Mouse (Mus musculus) liver, embryonic 13.5 days (tissue): Measurements from ENCODE around the gene Zfp790. TPM values are rescaled to one million over a fixed set of nuclear protein-coding genes. Genes with fewer than 3 reads are reported as not detected.

ENCODE experiments used
- ATAC-seq: fragments of 200-750 bp; cut with Nextera tagmentation; 2 replicates; pipeline ENCODE4 v1.8.0; 2017; ENCODE audit warnings: low read depth, mild to moderate bottlenecking, moderate number of reproducible peaks, moderate library complexity
- DNase-seq: peaks from one replicate; pipeline ENCODE4 v3.0.0; 2022
- H3K27ac ChIP-seq: fragments of 300-500 bp; sonication (generic); 2 replicates; pipeline ENCODE4 v1.5.1; 2015; ENCODE audit warnings: moderate library complexity, mild to moderate bottlenecking, inconsistent platforms
- H3K27me3 ChIP-seq: fragments of 300-500 bp; sonication (generic); 2 replicates; pipeline ENCODE4 v1.6.1; 2015; ENCODE audit warnings: mild to moderate bottlenecking, inconsistent platforms
- H3K36me3 ChIP-seq: fragments of 300-500 bp; sonication (generic); 2 replicates; pipeline ENCODE4 v1.6.1; 2015; ENCODE audit warnings: mild to moderate bottlenecking, inconsistent platforms
- H3K4me1 ChIP-seq: fragments of 300-500 bp; sonication (generic); replicated peaks from 2 replicates; pipeline ENCODE4 v1.6.1; 2015; ENCODE audit warnings: inconsistent platforms
- H3K4me2 ChIP-seq: fragments of 300-500 bp; sonication (generic); 2 replicates; pipeline ENCODE4 v1.6.1; 2015; ENCODE audit warnings: inconsistent platforms, mild to moderate bottlenecking, moderate library complexity
- H3K4me3 ChIP-seq: fragments of 300-500 bp; sonication (generic); replicated peaks from 2 replicates; pipeline ENCODE4 v1.5.1; 2015; ENCODE audit warnings: mild to moderate bottlenecking, inconsistent platforms
- H3K9ac ChIP-seq: fragments of 300-500 bp; sonication (generic); 2 replicates; pipeline ENCODE4 v1.6.1; 2015; ENCODE audit warnings: mild to moderate bottlenecking, inconsistent platforms
- H3K9me3 ChIP-seq: fragments of 300-500 bp; sonication (generic); replicated peaks from 2 replicates; pipeline ENCODE4 v1.6.1; 2016; ENCODE audit warnings: inconsistent platforms
- WGBS: fragments of 180-500 bp; shearing (Covaris S2); methylation state at CpG from one replicate; pipeline ENCODE4 v1.1.7; 2015; ENCODE audit not compliant: insufficient replicate concordance; 5-methylcytosine and 5-hydroxymethylcytosine counted together
- polyA plus RNA-seq: library from polyadenylated mRNA; unstranded; fragments of >200 nt; fragmentation: Nextera tagmentation; extraction: Ambion mirVana; gene quantifications from 2 replicates; pipeline ENCODE4 v1.2.1, GENCODE M21; 2015

The Zfp790 gene
- polyA plus RNA-seq: 3.5 and 5.0 TPM in 2 replicates

- Histone ChIP-seq H3K4me3 (peak within 1 kb of the TSS; percentile 81), H3K27ac (peak within 1 kb of the TSS; percentile 78), H3K36me3 (0 out of 2 replicates have a peak, but pooled peaks cover 2% of the 10 kb centered on the region), H3K9ac (peak within 1 kb of the TSS; percentile 80), H3K9me3 (no peaks in the 10 kb centered on the region), H3K27me3 (no peaks in the 10 kb centered on the region), H3K4me1 (peaks cover 62% of the 10 kb centered on the region), H3K4me2 (peak within 1 kb of the TSS; percentile 85)
- DNase-seq (peak; percentile 84), ATAC-seq (peak; percentile 95)
- under 1% methylated on average over 26 of the region's 26 CpGs for WGBS
Measured at GRCm38 (mm10) chr7:29815910-29816429, at the start of gene Zfp790. Gene Zfp790 (plus strand): TSS chr7:29816114.

GRCm38 (mm10) chr7:29767058-29767686, 48.7 kb upstream of the Zfp790 start:
- DNase-seq (peak; percentile 63), ATAC-seq (peak; percentile 46)
- H3K9ac ChIP-seq: peak overlapping the region; percentile 71
- peak overlapping the region; percentile 73 for H3K4me3 ChIP-seq
- peak overlapping the region; percentile 70 for H3K4me2 ChIP-seq
- 1% methylated on average over 15 of the region's 15 CpGs for WGBS
- H3K4me1 ChIP-seq: peaks cover 27% of the 10 kb centered on the region
- H3K27ac ChIP-seq: no peak overlapping the region
- no peaks in the 10 kb centered on the region for H3K27me3 ChIP-seq
- H3K36me3 ChIP-seq: peaks cover 11% of the 10 kb centered on the region
- no peaks in the 10 kb centered on the region for H3K9me3 ChIP-seq

GRCm38 (mm10) chr7:29768090-29768900, 47.6 kb upstream of the Zfp790 start, which contains the start of gene Zfp84:
Gene Zfp84 (plus strand): TSS chr7:29768552.
- H3K4me2 ChIP-seq: peak within 1 kb of the TSS; percentile 70
- no peaks in the 10 kb centered on the region for H3K27me3 ChIP-seq
- H3K36me3 ChIP-seq: peaks cover 20% of the 10 kb centered on the region
- H3K9ac ChIP-seq: peak within 1 kb of the TSS; percentile 75
- H3K4me1 ChIP-seq: peaks cover 27% of the 10 kb centered on the region
- ATAC-seq (peak; percentile 94), DNase-seq (peak; percentile 83)
- under 1% methylated on average over 32 of the region's 32 CpGs for WGBS
- H3K9me3 ChIP-seq: no peaks in the 10 kb centered on the region
- peak within 1 kb of the TSS; percentile 73 for H3K4me3 ChIP-seq
- peak within 1 kb of the TSS; percentile 63 for H3K27ac ChIP-seq

GRCm38 (mm10) chr7:29768980-29769379, 46.9 kb upstream of the Zfp790 start:
- H3K9me3 ChIP-seq: no peaks in the 10 kb centered on the region
- H3K4me2 ChIP-seq: peak overlapping the region; percentile 70
- H3K4me1 ChIP-seq: peaks cover 27% of the 10 kb centered on the region
- H3K36me3 ChIP-seq: peaks cover 27% of the 10 kb centered on the region
- no peaks in the 10 kb centered on the region for H3K27me3 ChIP-seq
- DNase-seq (no peak), ATAC-seq (no peak)
- 1% methylated on average over 10 of the region's 10 CpGs for WGBS
- peak overlapping the region; percentile 73 for H3K4me3 ChIP-seq
- peak overlapping the region; percentile 63 for H3K27ac ChIP-seq
- peak overlapping the region; percentile 75 for H3K9ac ChIP-seq

- no peak overlapping the region for H3K27ac ChIP-seq
- DNase-seq (no peak), ATAC-seq (no peak)
- no peak overlapping the region for H3K4me3 ChIP-seq
- peaks cover 16% of the 10 kb centered on the region for H3K4me1 ChIP-seq
- H3K27me3 ChIP-seq: no peaks in the 10 kb centered on the region
- 82% methylated on average over 7 of the region's 7 CpGs for WGBS
- peaks cover 72% of the 10 kb centered on the region for H3K36me3 ChIP-seq
- H3K9ac ChIP-seq: no peak overlapping the region
- H3K9me3 ChIP-seq: peaks cover 11% of the 10 kb centered on the region
- H3K4me2 ChIP-seq: no peak overlapping the region
Measured at GRCm38 (mm10) chr7:29773503-29773902, 42.4 kb upstream of the Zfp790 start.

GRCm38 (mm10) chr7:29774371-29774770, 41.5 kb upstream of the Zfp790 start:
- Histone ChIP-seq H3K4me2 (no peak overlapping the region), H3K9ac (no peak overlapping the region)
- no peak for ATAC-seq

GRCm38 (mm10) chr7:29776568-29776967, 39.3 kb upstream of the Zfp790 start:
- Histone ChIP-seq H3K4me2 (no peak overlapping the region), H3K27me3 (no peaks in the 10 kb centered on the region), H3K36me3 (peaks cover 73% of the 10 kb centered on the region), H3K27ac (no peak overlapping the region), H3K9ac (no peak overlapping the region), H3K4me3 (no peak overlapping the region), H3K4me1 (no peaks in the 10 kb centered on the region), H3K9me3 (peaks cover 11% of the 10 kb centered on the region)
- 91% methylated on average over 19 of the region's 19 CpGs for WGBS
- DNase-seq (no peak), ATAC-seq (no peak)

More at GRCm38 (mm10) chr7:29774371-29774770, 41.5 kb upstream of the Zfp790 start:
- Histone ChIP-seq H3K4me3 (no peak overlapping the region), H3K27me3 (no peaks in the 10 kb centered on the region), H3K36me3 (peaks cover 77% of the 10 kb centered on the region), H3K4me1 (peaks cover 13% of the 10 kb centered on the region), H3K27ac (no peak overlapping the region), H3K9me3 (peaks cover 11% of the 10 kb centered on the region)
- WGBS: 83% methylated on average over 3 of the region's 3 CpGs
- no peak for DNase-seq

- DNase-seq (no peak), ATAC-seq (no peak)
- H3K4me1 ChIP-seq: no peaks in the 10 kb centered on the region
- H3K27ac ChIP-seq: no peak overlapping the region
- peaks cover 11% of the 10 kb centered on the region for H3K9me3 ChIP-seq
- 90% methylated on average over 10 of the region's 10 CpGs for WGBS
- no peak overlapping the region for H3K4me2 ChIP-seq
- no peaks in the 10 kb centered on the region for H3K27me3 ChIP-seq
- peaks cover 64% of the 10 kb centered on the region for H3K36me3 ChIP-seq
- H3K9ac ChIP-seq: no peak overlapping the region
- H3K4me3 ChIP-seq: no peak overlapping the region
Measured at GRCm38 (mm10) chr7:29777372-29777771, 38.5 kb upstream of the Zfp790 start.

GRCm38 (mm10) chr7:29783871-29784551, 31.9 kb upstream of the Zfp790 start, which contains the start of gene Zfp30:
Gene Zfp30 (plus strand): TSS chr7:29783998.
- peaks cover 4% of the 10 kb centered on the region; the same call in 1 of the 2 replicates for H3K36me3 ChIP-seq
- H3K27me3 ChIP-seq: no peaks in the 10 kb centered on the region
- H3K27ac ChIP-seq: no peak within 1 kb of the TSS
- peak within 1 kb of the TSS; percentile 76 for H3K9ac ChIP-seq
- H3K9me3 ChIP-seq: no peaks in the 10 kb centered on the region
- DNase-seq: peak; percentile 74
- H3K4me1 ChIP-seq: peaks cover 17% of the 10 kb centered on the region
- peak; percentile 89 for ATAC-seq
- peak within 1 kb of the TSS; percentile 86 for H3K4me2 ChIP-seq
- WGBS: under 1% methylated on average over 44 of the region's 45 CpGs
- peak within 1 kb of the TSS; percentile 70 for H3K4me3 ChIP-seq

- Histone ChIP-seq H3K9ac (no peak overlapping the region), H3K4me1 (peaks cover 17% of the 10 kb centered on the region), H3K27me3 (no peaks in the 10 kb centered on the region), H3K36me3 (peaks cover 6% of the 10 kb centered on the region; the same call in 1 of the 2 replicates), H3K4me3 (no peak overlapping the region; the same call in 1 of the 2 replicates), H3K27ac (no peak overlapping the region), H3K4me2 (peak overlapping the region; percentile 86), H3K9me3 (no peaks in the 10 kb centered on the region)
- no peak for ATAC-seq
- DNase-seq: no peak
- WGBS: 64% methylated on average over 8 of the region's 8 CpGs
Measured at GRCm38 (mm10) chr7:29785023-29785422, 30.9 kb upstream of the Zfp790 start.
